Mouse (Mus musculus) ovary, adult 18-20 months (tissue): ENCODE data around the gene Ppp4r3a.
"Not testable (repeated sequence)": the region's sequence is repeated elsewhere in the genome, so short reads cannot be mapped to it uniquely, and the experiment has no call there.

Experiments
- DNase-seq: peaks from one replicate; pipeline ENCODE4 v3.0.0; 2022; ENCODE audit warnings: low spot score, mixed read lengths

Gene Ppp4r3a

DNA sequence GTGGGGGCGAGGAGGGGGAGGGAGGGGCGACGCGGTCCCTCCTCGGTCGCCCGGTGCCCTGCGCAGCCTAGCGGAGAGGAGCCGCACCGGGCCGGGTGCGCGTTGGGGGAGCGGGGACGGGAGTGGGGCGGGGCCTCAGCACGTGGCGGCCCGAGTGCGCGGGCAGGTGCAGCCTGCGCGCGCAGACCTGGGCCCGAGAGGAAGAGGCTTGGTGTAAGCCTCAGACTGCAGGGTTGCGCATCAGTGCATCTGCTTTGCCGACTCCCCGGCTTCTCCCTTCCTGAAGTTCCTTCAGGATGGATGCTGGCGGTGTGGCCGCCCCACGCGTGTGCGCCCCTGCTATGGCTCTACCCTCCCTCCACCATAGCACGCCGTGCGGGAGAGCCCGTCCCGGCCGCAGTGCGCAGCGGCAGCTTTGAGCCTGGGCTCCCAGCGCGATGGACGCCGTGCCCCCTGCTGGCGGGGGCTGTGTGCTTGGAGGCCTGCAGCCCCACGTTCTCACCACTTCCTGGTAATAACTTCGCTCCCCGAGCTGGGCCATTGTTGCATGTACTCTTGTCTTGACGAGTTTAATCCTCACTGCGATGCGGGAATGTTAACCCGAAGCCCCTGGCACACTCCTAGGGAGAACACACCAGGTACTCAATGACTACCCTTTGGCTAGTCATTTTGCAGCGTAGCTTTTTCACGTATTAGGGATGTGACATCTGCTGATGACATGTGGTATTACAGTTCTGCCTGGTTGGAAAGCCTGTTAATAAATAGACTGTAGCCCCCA lies 54.4 kb downstream of the Ppp4r3a start, which contains the start of gene Ccdc88c:
Gene Ccdc88c (minus strand): TSS at position 103 of the 778 bp plus-strand sequence.
- peak; percentile 64 for DNase-seq

DNA sequence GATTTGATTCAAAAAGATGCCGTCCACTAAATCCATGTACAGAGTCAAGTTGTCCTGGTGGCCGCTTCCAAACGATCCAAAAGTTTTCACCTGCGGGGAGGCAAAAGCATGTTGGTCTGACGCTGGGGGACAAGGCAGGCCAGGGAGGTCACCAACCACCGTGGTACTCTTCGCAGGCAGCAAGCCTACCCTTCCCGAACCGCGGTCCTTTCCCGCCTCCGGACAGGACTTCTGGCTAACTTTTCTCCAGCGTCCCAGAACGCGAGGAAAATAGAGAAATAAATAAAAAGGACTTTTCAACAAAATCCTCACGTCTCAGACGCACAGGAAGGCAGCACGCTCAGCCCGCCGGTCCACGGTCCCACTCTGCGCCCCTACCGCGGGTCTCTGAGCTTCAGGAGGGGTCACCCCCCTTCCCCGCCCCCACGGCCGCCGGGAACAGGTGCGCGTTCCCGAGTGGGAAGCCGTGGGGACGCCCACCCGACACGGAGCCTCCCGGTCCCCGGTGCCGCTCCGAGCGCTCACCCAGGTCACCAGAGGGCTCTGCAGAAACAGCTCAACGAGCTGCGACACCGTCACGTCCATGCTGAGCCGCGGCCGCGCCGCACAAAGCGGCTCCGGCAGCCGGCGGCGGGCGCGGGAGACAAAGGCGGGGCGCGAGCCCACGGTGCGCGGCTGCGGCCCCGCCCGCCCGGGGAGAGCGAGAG lies 55.1 kb downstream of the Ppp4r3a start:
- DNase-seq: no peak

DNA sequence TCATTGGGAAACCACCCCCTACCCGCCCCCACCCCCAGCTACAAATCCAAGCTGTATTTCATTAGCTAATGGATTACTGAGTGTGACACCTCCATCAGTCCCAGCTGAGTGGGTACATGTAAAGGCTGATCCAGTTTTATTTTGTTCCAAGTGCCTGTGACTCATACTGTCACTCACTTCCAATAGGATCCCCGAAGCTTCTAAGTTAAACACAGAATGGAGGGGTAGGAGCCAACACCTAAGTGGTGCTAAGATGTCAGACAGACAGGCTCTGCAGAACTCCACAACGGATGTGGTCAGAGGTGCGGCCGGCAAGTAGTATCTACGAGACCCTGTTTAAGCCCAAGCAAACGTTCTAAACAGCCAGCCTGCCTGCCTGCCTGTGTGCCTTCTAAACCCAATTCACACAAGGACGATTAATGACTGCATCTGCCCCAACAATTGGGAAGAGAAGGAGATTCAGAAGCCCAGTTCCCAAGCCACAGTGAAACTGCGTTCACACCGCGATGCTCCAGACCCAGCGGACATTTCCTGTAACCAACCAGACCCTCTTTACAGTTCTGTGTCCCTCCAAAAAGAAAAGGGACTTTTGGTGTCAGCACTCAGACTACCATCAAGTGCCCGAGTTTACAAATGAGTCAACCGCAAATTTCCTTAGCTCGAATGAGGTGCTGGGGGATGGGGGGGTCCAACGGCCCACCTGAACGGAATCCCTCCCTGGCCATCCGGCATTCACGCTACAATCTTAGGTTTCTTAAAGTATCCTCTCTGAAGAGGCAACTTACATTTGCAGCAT lies 55.9 kb downstream of the Ppp4r3a start:
- no peak for DNase-seq

DNA sequence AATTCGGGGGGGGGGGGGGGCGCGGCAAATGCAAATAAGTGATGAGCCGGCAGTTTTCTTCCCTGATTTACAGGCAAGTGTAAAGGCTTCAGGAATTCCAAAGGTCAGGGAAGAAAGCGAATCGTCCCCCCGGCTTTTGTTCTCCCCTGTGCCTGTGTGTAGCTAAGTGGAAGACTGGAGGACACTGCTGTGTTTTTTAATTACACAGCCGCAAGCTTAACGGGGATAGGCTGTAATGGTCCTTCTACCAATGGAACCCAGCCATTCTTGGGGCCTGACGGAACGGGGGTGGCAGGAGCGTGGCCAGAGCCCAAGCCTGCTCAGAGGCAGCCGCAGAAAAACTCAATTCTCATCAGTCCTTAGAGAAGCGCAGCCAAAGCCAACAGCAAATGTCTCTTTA lies 56.6 kb downstream of the Ppp4r3a start:
- DNase-seq: no peak

DNA sequence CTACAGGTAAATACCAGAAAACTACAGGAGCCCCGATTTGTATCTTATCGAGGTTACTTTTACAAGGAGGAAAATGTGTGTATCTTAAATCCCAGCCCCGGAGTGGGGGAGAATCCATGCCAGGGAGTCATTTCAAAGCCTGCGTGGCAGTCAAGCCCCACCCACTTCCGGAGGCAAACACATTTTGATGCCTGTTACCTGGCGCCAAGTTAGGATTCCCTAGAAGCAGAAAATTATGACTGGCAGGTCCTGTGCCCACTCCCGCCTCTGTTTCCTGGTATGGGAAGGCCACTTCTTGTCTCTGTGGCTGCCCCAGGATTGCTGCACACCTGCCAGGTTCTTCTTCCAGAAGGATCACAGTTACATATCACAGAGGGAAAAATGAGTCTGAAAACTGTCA lies 57.0 kb downstream of the Ppp4r3a start:
- DNase-seq: no peak

DNA sequence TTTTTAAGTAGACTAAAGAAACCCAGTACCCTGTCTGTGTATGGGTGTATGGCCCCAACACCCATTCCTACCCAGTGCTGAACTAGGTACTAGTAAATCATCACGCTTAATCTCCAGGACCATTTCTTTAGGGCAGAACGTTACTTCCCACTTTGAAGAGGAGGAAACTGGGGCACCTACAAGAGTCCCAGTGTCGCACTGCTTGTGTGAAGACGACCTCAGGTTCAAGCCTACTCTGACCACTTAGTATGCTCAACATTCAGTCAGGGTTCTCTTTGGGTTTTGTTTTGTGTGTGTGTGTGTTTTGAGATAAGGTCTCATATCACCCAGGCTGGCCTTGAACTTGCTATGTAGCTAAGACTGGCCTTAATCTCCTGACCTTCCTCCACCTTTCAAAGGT lies 57.5 kb downstream of the Ppp4r3a start:
- no peak for DNase-seq

DNA sequence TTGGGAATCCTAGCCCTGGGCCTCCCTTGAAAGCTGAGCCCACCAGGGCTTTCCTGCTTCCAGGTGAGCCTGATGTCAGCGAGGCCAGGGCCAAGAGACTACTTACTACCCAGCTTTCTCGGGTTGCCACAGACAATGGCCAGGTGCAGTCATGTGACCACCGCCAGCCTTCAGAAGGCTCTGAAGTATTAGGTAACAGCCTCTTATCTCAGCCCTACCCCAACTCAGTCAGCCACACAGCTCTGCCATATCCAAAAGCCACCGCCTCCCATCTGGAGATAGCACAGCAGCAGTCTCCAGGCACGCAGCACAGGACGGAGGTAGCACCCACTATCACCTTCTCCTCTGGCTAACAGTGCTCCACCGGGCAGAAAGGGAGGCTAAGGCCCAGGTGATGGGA lies 58.1 kb downstream of the Ppp4r3a start:
- no peak for DNase-seq

DNA sequence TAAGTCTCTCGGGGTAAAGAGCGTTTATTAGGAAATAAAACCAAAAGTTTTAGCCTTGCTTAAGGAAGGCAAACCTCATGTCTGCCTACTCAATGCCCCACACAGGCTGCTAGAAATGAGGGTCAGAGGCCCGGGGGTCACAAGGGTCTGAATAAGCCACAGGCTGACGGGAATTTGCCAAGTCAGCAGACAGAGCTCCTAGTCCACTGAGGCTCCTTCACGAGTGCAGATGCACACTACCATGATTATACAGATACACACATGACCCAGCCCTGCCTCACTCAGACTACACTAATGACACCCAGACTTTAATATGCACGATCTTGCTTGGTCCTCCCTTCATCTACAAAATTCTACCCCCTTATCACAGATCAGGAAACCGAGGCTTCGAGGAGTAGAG lies 58.7 kb downstream of the Ppp4r3a start:
- DNase-seq: no peak

DNA sequence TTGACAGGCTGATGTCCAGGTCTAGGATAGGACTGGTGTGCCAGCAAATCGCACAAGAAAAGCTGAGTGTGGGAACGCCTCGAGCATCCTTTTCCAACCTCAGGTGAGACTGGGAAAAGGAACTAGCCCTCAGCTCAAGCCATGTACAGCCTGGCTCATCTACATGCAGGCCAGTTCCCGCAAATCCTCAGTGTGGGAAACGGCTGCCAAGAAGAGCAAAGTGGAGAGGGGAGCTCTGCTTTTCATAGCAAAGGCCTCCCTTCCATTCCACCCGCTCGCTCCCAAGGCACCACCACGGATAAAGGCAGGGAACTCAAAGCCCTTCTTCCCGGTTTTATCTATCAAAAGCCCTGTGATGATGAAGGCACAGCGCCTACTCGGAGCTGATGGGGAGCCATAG lies 60.4 kb downstream of the Ppp4r3a start:
- DNase-seq: no peak

DNA sequence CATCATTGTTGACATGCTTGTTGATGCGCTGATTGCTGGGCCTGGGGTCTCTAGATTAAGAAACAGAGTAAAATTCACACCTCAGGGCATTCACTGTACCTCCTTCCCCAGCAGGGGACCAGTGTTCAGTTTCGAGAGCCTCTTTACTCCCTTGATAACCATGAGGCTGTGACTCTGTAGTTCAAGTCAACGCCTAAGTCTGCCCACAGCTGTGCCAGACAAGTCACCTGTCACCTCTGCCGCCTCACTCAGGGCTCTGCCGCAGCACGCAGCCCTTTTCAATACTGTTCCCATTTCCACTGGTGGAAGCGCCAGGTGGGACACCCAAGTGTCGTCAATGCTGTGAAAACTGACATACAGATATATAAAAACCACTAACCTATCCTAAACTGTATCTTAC lies 61.1 kb downstream of the Ppp4r3a start:
- no peak for DNase-seq

DNA sequence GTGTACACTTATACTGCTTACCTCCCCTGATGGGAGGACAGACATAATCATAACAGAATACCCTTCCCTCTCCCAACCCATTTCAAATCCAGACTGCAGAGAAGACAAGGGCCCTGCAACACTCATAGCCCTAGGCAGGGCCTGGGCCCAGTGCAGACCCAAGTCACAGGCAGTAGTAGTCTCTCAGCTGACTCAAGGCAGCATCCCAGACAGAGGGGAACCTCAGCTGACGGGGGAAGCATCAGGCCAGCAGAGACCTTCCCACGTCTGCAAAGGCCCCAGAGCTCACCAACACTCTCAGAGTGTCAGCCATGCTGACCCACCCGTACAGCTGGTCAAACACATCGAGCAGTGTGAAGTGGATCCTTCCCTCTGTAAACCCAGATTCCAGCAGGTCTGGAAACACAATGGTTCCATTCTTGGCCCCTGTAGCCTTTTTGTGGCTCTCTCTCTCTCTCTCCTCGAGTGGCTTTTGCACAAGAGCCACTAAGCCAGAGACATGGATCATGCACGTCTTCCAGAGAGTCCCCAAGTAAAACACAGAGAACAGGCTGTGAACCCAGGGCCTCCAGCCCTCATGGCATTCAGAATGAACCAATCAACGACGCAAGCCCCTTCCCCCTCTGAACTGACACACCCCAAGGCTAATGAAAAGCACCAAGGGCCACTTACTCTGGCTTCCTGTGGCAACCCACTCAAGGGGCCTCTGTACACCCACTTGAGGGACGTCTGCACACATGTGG lies 61.8 kb downstream of the Ppp4r3a start:
- no peak for DNase-seq

DNA sequence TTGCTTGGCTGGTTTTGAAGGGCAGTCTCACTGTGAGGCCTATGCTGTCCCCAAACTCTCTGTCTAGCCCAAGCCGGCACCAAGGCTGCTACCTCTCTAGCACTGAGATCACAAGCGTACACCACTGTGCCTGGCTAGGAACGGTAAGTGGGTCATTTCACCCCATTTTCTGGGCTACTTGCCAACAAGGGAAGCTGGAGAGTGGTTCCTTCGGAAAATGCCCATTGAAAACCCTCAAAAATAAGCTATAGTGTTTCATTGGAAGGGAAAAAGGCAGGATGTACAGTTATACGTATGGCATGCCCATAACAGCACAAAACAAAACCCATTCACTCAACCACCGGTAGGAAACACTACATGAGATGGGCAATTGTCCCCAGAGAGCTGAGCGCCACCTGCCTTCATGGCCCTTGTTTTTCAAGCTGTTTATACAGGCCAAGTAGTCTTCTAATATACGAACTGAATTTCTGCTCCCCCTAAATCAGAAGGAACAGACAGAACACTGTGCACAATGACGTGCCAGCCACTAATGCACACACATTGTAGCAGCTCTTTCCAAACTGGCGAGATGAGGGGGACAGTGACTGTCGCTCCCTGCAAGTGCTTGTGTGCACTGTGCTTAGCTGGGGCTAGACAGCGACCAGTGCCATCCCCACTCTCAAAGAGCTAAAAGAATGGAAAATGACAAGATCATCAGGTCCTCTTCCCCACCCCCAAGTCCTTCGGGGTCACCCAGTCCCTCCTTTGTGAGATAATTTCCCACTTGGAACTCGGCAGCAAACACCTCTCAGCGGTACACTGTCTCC lies 63.1 kb downstream of the Ppp4r3a start:
- no peak for DNase-seq

DNA sequence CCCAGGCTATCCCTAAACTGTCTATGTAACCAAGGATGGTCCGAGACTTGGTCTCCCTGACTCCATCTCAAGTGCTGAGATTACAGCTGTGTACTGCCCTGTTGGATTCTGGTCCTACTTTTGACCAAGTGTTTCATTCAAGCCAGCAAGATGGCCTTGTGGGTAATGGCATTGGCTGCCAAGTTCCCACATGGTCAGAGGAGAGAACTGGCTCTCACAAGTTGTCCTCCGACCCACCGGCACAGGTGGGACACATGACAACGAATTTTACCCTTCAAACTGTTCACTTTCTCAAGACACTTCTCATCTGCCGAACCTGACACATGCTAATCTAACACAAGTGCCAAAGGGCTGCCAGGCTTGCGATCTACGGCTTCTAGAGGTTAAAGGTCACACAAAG lies 64.1 kb downstream of the Ppp4r3a start:
- no peak for DNase-seq

DNA sequence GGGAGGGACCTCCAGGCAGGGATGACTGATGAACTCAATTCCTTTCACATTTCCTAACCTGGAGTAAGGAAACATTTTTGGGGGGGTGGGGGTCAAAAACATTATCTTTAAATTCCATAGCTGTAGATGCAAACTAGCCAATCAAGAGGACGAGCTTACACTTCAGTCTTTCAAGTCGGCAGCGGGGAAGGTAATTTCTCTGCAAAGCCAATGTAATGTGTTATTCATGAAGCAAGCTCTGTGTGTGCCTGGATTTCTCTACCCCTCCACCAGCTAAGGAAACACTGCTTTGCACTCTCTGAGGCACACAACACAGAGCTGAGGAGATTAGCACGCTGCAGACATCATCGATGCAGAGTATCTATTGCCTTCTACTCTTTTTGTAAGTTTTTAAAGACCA lies 64.5 kb downstream of the Ppp4r3a start:
- DNase-seq: no peak

DNA sequence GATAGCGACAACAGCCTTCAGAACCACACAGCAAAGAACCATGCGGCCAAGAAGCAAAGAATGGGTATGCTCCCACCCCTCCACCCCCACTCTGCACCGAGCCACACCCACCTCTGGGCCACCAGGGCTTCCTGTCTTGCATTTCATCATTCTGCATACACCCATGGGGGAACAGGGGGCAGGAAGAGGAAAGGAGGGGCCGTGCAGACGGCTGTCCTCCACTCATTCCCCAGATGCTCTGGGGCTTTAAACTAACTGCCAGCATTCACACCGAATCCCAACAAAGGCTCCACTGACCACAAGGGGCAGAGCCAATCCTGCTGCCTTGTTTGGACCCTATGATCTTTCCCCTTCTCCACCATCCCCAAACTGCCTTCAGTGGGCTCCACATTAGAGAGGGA lies 65.5 kb downstream of the Ppp4r3a start:
- no peak for DNase-seq

DNA sequence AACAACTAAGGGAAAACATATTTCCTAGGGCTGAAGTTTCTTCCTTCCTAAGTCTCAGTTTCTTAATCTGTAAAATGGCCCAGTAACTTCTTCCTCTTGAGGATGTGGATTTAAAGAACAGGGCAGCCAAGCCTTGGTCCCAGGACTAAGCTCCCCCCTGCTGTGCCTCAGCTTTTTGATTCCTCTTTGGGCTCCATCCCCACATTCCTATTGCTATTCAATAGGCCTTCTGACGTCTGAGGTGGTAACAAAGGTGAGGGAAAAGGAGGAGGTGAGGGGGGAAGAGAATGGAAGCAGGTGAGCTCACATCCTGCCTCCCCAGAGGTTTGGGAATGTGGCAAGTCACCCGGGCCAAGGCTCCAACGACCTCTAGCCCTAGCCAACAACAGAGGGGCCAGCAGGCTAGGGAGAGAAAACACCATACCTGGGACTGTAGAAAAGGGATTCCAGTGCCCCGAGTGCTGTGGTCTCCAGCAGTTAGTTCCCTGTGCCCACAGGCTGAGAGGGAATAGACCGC lies 67.0 kb downstream of the Ppp4r3a start:
- DNase-seq: no peak

DNA sequence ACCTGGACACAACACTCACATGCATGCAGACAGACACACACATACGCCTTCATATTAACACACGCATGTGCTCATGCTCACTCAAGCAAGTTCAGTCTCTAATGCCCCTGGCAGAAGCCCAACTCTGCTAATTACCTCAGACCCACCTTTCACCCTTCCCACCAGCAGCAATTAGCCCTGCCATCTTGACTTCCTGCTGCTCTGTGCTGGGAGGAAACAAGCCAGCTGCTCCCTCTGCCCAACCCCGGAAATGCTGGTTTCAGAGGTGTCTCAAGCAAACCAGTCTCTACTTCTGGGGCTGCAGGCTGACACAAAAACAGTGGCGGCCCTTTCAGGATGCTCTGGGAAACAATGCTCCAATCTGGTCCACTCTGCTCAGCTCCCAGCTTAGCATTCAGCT lies 67.6 kb downstream of the Ppp4r3a start:
- no peak for DNase-seq

DNA sequence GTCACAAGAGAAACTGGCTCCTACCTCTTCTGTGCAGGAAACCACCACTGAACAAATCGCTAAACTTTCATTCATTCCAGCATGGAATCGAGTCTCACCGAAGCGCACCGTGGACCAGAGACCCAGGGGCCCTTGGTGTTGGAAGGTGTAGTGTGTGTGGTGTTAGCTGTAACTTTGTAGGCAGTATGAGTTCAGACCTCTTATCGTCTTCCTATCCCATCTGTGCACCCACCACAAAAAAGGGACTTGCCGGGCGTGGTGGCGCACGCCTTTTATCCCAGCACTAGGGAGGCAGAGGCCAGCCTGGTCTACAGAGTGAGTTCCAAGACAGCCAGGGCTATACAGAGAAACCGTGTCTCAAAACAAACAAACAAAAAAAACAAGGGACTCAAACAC lies 68.3 kb downstream of the Ppp4r3a start:
- no peak for DNase-seq

DNA sequence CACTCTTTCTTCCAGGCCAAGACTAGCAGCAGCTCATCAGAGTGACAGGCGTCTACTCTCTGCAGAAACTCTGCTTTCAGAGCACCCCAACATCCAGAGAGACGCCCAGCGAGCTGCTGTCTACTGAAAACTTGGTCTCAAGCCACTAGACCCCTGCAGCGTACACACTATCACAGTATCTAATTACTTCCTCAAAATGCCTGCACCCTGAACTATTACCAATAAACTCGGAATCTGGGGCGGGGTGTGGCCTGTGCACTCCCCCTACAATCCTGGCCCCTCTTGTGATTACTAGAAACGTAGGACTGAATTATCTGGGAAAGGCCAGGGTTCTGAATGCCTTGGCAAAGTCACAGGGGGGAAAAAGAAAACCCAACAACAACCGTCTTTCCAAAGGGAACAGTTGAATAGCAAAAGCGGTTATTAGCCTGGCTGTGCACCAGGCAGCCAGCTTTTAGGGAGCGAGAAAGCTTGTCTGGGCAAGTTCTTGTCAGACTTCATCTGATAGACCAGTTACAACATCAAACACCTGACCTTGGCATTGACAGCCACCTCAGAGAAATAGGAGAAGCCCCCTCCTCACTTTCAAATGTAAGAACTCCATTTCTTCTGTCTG lies 68.8 kb downstream of the Ppp4r3a start:
- DNase-seq: no peak

DNA sequence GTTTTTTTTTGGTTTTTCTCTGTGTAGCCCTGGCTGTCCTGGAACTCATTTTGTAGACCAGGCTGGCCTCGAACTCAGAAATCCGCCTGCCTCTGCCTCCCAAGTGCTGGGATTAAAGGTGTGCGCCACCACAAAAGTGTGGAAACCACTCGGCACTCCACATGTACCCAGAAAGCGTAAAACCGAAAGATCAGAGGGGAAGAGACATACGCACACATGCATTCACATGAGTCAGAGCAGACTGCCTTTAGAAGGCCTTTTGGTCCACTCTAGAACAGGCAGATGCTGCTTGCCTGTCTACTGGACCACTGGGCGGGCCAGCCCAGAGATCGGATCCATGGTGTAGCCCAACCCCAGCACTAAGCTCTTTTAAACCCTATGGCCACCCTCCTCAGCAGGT lies 69.8 kb downstream of the Ppp4r3a start:
- not testable (repeated sequence) for DNase-seq
